Mouse (Mus musculus) frontal cortex, postnatal 14 days (tissue): Measurements from ENCODE around the gene Zfp663.
A peak's percentile ranks its signal among the peaks of the same experiment; 100 is the strongest.

ENCODE experiments used
- DNase-seq, 2 experiments: peaks; one replicate each; pipeline ENCODE4 v3.0.0; 2022; ENCODE audit warnings: low spot score in 2 of 2

Gene Zfp663

GRCm38 (mm10) chr2:165368496-165368895, at the start of gene Zfp663:
Gene Zfp663, minus strand, starts transcription at chr2:165368729.
- DNase-seq: no peak

DNA sequence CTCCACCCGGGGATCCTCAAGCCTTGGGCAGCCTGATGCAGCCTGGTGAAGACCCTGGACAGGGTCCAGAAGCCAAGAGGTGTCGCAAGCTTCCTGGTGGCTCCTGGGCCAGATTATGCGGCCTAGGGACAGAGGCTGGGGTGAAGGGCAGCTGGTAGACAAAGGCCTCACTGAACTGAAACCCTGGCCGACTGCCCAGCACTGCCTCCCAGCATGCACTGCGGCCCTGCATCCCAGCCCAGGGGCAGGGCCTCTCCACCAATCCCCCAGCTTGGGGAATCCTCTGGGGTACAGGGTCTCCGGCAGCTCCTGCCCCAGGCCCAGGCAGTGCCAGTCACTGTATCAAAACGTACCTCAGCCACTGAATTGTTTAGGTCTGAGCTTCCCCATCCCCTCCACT, 48.8 kb upstream of the Zfp663 start:
- DNase-seq: peak; percentile 56 to 59

GRCm38 (mm10) chr2:165415795-165416194, 47.3 kb upstream of the Zfp663 start:
- DNase-seq: no peak

DNA sequence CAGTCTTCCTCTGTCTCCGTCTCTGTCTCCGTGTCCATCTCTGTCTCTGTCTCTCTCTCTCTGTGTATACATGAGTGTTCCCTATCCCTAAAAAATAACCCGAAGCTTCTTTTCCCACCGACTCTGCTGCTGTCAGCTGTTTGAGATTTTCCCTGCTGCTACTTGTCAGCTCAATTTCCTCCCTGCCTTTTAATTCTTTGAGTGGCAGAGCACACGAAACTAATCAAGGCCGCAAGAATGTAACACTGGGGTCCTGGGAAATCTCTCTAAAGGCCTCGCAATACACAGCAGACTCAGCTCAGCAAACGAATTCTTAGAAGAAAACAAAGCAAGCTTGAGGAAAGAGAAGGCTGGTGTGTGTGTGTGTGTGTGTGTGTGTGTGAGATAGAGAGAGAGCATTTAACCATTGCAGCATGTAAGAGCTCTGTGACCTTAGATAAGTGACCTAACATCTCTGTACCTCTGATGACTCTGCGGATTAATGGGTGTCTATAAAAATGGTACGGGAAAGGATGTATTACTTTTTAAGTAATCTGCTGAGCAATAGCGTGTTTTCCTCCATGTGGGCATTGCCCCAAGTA, 46.7 kb upstream of the Zfp663 start:
- DNase-seq: no peak

- no peak for DNase-seq
These were observed 45.8 kb upstream of the Zfp663 start for GRCm38 (mm10) chr2:165414321-165414720.

GRCm38 (mm10) chr2:165413884-165414283, 45.4 kb upstream of the Zfp663 start:
- no peak for DNase-seq

GRCm38 (mm10) chr2:165407700-165408301, 39.3 kb upstream of the Zfp663 start:
- DNase-seq: peak in 1 of 2 experiments; percentile 59

GRCm38 (mm10) chr2:165405351-165405750, 36.8 kb upstream of the Zfp663 start:
- peak in 1 of 2 experiments; percentile 39 for DNase-seq

GRCm38 (mm10) chr2:165404951-165405350, 36.4 kb upstream of the Zfp663 start:
- DNase-seq: no peak

DNA sequence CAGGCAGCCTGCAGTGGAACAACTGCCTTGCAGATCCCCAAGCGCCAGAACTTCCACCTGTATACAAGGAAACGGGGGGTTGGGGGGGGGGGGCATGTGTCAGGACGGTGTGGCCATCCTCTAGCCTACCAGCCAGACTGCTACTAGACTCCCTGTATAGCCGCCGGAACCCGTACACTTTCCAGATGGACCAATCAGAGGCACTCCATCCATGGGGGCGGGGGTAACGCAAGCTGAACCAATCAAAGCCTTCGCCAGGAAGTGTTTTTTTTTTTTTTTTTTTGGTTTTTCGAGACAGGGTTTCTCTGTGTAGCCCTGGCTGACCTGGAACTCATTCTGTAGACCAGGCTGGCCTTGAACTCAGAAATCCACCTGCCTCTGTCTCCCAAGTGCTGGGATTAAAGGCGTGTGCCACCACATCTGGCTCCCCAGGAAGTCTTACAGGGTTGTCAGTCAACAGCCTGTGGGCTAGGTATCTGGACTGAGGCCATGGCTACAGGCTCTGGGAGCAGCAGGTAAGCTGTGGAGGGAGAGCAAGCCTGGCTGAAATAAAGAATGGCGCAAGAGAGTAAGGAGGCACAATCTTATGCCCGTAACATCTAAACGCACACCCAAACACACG, 29.7 kb upstream of the Zfp663 start:
- no peak for DNase-seq

GRCm38 (mm10) chr2:165397502-165398163, 29.1 kb upstream of the Zfp663 start:
- no peak for DNase-seq

GRCm38 (mm10) chr2:165396831-165397501, 28.4 kb upstream of the Zfp663 start:
- no peak for DNase-seq

DNA sequence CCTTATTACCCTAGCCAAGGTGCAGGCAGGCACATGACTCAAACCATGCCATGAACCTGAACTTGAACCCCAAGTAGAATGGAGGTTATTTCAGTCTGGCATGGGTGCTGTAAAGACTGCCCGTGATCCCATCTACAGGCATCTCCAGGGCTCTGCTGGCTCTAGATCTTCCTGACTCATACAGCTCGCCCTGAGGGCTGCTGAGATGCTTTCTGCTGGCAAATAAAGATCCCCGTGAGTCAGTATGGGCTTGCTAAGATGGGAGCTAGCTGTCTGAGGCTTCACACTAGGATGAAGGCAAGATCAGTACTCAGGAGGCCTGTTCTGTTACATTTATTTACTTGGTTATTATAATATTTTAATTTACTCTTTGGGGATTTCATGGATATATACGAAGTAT, 23.6 kb upstream of the Zfp663 start:
- no peak for DNase-seq

DNA sequence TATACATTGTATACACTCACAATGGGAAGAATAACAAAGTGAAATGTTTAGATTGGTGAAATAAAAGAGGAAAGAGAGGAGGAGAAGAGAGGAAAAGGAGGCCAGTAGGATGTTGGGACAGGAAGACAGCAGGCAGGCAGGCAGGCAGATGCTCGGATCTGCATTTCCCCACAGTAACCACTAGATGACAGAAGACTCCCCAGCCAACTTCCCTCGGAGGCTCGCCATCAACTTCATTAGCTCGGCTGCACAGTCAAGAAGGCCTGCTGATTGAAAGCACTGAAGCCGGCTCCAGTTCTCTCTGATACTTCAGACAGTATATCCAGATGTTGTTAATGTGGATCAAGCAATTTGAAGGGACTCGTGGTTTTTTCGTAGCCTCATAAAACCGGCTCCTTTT, 23.0 kb upstream of the Zfp663 start:
- peak in 1 of 2 experiments; percentile 50 for DNase-seq

DNA sequence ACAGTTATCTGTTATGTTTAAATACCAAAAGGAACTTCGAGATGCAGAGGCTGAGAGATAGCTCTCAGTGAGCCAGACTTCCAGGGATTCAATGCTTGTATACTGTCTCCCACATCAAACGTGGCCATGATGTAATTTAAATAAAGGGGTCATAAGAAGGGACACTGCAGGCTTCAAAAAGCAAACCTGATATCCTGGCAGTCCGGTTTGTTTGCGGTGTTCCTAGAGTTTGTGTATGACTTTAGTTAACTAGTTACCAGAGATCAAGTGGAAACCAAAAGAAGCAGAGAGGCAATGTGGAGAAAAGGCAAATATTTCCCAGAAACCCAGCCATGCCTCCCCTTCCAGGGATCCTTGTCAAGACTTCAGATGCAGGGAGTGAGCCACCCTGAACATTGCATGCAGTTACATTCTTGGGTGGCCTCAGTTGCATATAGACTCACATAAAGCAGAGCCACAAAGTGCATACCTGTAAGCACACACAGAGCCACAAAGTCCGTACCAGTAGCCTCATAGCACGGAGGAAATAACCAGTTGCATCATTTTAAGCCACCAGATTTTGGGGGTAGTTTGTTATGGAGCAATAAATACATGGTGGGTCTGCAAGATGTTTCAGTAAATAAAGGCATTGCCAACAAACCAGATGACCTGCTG, 20.9 kb upstream of the Zfp663 start:
- DNase-seq: no peak

- peak; percentile 91 to 95 for DNase-seq
These were observed 19.4 kb upstream of the Zfp663 start, which contains the start of gene Zfp334 for GRCm38 (mm10) chr2:165387844-165388495. Gene Zfp334, minus strand, starts transcription at chr2:165388259.

DNA sequence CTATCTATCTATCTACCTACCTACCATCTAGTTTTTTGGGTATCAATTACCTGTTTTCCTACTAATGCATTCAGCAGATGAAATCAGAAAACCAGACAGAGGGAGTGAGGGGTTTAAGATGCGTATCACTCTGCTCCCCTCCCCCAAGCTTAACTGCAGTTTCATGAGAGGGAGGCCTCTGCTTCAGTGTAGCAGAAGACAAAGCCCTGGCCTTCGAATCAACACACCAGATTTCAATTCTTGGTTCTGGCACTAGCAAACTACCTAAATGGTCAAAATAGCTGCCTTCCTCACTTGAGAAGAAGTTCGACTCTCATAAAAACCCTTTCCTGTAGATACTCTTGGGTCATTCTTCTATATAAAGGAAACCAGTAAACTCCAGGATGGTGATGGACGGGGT, 18.8 kb upstream of the Zfp663 start:
- DNase-seq: no peak

DNA sequence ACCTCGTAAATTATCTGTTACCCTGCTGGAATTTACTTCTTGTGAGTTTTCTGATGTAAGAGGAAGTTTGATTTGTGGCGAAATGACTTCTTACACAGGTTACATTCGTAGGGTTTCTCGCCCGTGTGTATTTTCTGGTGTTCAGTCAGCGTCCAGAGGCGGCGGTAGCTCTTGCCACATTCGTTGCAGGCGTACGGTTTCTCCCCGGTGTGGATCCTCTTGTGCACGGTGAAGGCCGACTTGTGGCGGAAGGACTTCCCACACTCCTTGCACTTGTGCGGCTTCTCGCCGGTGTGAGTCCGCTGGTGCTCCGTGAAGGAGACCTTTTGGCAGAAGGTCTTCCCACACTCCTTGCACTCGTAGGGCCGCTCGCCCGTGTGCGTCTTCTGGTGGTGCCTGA, 11.5 kb upstream of the Zfp663 start:
- no peak for DNase-seq

- DNase-seq: no peak
These were observed 7.5 kb upstream of the Zfp663 start for GRCm38 (mm10) chr2:165376001-165376400.

- DNase-seq: no peak
These were observed 6.9 kb upstream of the Zfp663 start for GRCm38 (mm10) chr2:165375478-165375877.

DNA sequence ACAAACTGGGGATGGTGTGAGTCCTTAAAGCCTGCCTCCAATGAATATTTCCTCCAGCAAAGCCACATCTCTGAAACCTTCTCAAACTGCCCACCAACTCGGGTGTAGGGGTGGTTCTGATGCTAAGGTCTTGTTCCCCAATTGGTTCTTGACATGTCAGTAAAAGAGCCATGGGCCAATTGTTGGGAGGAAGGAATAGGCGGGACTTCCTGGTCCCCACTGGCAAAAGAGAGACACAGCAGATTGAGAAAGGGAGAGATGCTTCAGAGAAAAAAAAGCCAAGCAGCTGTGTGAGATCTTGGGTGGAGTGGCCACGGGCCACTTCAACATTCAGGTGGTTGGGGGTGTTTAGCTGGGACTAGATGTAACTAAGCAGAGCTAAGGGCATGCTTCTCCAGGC, 2.5 kb upstream of the Zfp663 start:
- DNase-seq: no peak
